Mouse (Mus musculus): ENCODE measurements around the gene Bola1. TPM values are rescaled to one million over a fixed set of nuclear protein-coding genes. Genes with fewer than 3 reads are reported as not detected.

Gene Bola1
- total RNA-seq (2017) = 34.6 and 41.7 TPM in 2 replicates

DNA sequence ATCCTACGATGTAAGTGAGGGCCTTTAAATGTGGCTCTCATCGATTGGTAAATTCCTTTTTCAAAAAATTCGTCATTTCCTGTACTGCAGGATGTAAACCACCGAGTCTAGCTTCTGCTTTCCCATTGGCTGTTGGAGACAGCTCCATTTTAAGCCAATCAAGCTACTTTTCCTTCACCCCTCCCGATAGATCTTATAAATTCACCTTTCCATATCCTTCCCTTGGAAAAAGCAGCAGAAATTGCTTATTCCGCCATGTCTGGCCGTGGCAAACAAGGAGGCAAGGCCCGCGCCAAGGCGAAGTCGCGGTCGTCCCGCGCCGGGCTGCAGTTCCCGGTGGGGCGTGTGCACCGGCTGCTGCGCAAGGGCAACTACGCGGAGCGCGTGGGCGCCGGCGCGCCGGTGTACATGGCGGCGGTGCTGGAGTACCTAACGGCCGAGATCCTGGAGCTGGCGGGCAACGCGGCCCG is at the start of gene Bola1, which contains the start of gene Hist2h2ab:
Bola1 (minus strand) TSS at position 49 of the 470 bp plus-strand sequence.
Hist2h2ab (plus strand) TSS at position 205 of the 470 bp plus-strand sequence.
- ATAC-seq (replicated peaks in 1 of 2; ENCODE audit: insufficient read depth in 1 of 2, low FRiP score in 2 of 2, low TSS enrichment in 1 of 2, low read depth in 1 of 2, poor library complexity in 2 of 2, severe bottlenecking in 2 of 2) = peak; percentile 57 to 68

DNA sequence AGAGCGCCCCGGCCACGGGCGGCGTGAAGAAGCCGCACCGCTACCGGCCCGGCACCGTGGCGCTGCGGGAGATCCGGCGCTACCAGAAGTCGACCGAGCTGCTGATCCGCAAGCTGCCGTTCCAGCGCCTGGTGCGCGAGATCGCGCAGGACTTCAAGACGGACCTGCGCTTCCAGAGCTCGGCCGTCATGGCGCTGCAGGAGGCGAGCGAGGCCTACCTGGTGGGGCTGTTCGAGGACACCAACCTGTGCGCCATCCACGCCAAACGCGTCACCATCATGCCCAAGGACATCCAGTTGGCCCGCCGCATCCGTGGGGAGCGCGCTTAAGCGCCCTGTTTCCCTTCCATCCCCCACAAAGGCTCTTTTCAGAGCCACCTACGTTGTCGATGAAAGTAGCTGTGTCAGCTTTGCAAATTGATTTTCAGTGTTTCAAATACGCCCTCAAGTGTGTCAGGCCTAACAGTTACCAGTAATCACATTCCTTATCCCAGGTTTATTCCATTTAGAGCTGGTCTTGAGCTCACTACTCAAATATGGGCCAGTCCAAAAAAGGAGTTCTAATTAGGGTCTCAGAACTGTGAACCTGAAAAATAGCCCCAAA is 49.4 kb upstream of the Bola1 start:
- peak in 1 of 2 experiments; percentile 15; a peak in 1 of 4 replicates for ATAC-seq (replicated peaks in 1 of 2; ENCODE audit: insufficient read depth in 1 of 2, low FRiP score in 2 of 2, low TSS enrichment in 1 of 2, low read depth in 1 of 2, poor library complexity in 2 of 2, severe bottlenecking in 2 of 2)

GRCm38 (mm10) chr3:96268051-96268775 is 48.7 kb upstream of the Bola1 start, which contains the start of gene Hist2h3b:
TSS of gene Hist2h3b (plus strand) at chr3:96268654.
- ATAC-seq (replicated peaks in 1 of 2; ENCODE audit: insufficient read depth in 1 of 2, low FRiP score in 2 of 2, low TSS enrichment in 1 of 2, low read depth in 1 of 2, poor library complexity in 2 of 2, severe bottlenecking in 2 of 2) = peak; percentile 44 to 47; a peak in 3 of 4 replicates

GRCm38 (mm10) chr3:96267541-96267940 is 48.0 kb upstream of the Bola1 start:
- ATAC-seq (replicated peaks in 1 of 2; ENCODE audit: insufficient read depth in 1 of 2, low FRiP score in 2 of 2, low TSS enrichment in 1 of 2, low read depth in 1 of 2, poor library complexity in 2 of 2, severe bottlenecking in 2 of 2) = no peak

DNA sequence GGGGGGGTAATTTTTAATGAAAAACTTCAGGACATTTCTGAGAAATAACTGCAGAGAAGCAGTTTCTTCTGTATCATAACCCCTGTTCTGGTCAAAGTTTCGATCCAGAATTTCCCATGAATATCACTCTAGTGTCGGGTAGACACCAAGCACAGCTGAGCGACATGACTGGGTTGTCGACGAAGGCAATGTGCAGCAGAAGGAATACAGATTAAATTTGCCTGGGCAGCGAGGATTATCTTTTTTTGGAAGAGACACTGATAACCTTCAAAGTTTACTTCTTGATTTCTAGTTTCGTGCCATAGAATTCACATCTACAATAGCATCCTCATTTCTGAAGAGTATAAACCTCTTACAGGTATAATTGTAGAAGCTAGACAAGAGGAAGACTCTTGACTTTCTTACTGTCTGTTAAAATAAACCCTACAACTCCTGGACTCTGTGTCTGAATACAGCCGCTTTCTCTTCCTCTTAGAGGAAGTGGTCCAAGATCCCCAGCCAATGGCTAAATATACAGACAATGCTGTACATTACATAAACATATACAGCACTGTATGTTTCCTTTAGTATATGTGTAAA is 46.7 kb upstream of the Bola1 start:
- ATAC-seq (replicated peaks in 1 of 2; ENCODE audit: insufficient read depth in 1 of 2, low FRiP score in 2 of 2, low TSS enrichment in 1 of 2, low read depth in 1 of 2, poor library complexity in 2 of 2, severe bottlenecking in 2 of 2) = no peak

DNA sequence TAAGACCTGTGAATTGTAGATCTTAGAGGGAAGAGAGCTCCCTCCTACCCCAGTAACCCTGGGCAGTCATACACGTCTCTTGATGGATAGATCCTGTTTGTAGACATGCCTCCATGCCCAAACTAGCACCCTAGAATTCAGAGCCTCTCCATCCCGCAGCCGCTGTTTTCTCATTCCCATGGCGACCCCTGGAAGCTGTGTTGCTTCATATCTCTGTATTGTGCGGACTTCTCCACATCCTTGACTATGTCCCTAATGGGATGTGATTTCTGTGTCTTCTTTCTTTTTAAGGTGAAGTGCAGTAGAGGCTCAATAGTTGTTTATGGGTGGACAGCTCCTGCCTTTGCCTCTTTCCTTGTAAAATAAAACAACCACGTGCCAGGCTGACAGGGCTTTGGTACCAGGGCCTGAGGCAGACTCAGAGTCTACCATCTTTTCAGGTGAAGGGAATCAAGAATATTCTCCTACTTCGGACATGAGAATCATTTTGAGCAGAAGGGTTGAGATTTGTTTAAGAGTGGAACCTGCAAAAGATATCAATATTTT is 45.0 kb upstream of the Bola1 start:
- no peak for ATAC-seq (replicated peaks in 1 of 2; ENCODE audit: insufficient read depth in 1 of 2, low FRiP score in 2 of 2, low TSS enrichment in 1 of 2, low read depth in 1 of 2, poor library complexity in 2 of 2, severe bottlenecking in 2 of 2)

DNA sequence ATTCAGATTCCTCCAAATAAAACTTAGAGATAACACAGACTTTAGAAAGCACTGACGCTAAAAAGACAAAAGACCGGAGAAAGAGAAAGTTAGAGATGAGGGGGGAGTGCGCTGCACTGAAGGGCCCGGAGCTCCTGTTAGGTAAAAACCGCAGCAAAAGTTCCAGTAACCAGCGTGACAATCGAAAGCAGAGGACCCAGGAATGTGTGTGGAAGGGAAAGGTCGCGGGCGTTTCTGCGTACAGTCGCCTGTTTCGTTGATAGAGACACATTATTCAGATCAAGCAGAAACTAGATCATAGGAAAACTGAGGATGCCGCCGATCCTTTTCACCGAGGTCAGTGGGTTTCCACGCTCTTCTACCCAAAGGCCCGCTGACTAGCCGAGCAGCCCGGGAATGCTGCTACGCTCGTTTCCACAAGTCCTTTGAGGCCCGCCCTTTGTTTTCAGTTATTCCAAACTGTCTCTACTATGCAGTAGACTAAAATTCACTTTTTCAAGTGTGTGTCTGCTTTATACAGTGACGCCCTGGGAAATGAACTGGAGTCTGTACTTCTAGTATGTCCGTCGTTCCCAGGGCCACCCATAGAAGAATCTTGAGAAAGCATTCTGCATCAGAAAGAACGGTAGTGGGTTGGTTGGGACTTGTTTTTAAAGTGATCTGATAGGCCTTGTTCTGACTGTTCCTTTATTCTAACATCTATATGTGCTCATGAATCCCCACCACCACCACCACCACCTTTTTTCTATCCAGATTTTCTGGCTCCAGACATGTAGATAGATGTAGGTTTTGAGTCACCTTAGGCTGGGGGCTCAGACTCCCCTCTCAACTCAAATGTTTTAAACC is 44.3 kb upstream of the Bola1 start:
- peak; percentile 19 to 27; a peak in 3 of 4 replicates for ATAC-seq (replicated peaks in 1 of 2; ENCODE audit: insufficient read depth in 1 of 2, low FRiP score in 2 of 2, low TSS enrichment in 1 of 2, low read depth in 1 of 2, poor library complexity in 2 of 2, severe bottlenecking in 2 of 2)

DNA sequence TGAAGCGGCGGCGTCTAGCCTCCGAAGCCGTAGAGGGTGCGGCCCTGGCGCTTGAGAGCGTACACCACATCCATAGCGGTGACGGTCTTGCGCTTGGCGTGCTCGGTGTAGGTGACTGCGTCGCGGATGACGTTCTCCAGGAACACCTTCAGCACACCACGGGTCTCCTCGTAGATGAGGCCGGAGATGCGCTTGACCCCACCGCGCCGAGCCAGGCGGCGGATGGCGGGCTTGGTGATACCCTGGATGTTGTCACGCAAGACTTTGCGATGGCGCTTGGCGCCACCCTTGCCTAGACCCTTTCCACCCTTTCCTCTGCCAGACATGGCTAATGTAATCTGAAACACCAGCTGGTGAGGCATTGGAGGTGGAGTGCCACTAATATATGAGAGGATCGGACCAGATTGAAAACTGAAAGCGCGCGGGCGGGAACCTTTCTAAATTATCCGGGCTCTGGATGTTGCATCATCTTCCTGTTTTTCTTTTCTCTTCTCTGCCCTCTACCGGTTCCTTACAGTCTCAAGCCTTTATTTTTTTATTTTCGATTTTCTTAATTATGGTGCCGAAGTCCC is 43.6 kb upstream of the Bola1 start, which contains the start of gene Hist2h4:
Hist2h4 (minus strand) TSS at position 333 of the 572 bp plus-strand sequence.
- peak; percentile 87 to 89 for ATAC-seq (replicated peaks in 1 of 2; ENCODE audit: insufficient read depth in 1 of 2, low FRiP score in 2 of 2, low TSS enrichment in 1 of 2, low read depth in 1 of 2, poor library complexity in 2 of 2, severe bottlenecking in 2 of 2)

GRCm38 (mm10) chr3:96262216-96262875 is 42.8 kb upstream of the Bola1 start:
- peak; percentile 61 to 70 for ATAC-seq (replicated peaks in 1 of 2; ENCODE audit: insufficient read depth in 1 of 2, low FRiP score in 2 of 2, low TSS enrichment in 1 of 2, low read depth in 1 of 2, poor library complexity in 2 of 2, severe bottlenecking in 2 of 2)

DNA sequence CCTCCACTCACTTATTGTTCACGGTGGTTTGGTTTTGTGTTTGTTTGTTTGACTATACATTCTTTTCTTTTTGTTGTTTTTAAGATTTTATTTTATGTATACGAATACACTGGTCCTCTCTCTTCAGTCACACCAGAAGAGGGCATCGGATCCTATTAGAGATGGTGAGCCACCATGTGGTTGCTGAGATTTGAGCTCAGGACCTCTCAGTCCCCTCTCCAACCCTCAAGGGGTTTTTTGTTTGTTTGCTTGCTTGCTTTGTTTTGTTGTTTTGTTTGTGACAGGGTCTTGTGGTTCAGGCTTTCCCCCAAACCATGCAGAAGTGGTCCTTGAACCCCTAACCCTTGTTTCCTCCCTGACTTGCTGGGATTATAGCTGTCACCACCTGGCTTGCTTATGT is 42.1 kb upstream of the Bola1 start:
- no peak for ATAC-seq (replicated peaks in 1 of 2; ENCODE audit: insufficient read depth in 1 of 2, low FRiP score in 2 of 2, low TSS enrichment in 1 of 2, low read depth in 1 of 2, poor library complexity in 2 of 2, severe bottlenecking in 2 of 2)

DNA sequence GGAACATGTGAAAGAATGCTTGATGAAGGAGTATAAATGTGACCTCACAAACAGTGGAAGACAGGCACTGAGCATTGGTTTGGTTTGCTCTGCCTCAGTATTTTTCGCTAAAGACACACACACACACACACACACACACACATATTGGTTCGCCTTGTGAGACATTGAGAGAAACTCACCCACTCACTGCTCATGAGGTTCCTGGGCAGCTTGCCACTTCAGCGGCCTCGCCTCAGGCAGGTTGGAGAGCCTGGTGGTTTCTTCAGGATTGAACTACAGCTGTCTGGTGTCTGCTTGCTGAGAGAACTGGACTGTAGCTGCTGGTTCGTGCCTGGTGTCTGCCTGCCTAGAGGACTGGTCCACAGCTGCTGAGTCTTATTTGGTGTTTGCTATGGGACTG is 40.7 kb upstream of the Bola1 start:
- ATAC-seq (replicated peaks in 1 of 2; ENCODE audit: insufficient read depth in 1 of 2, low FRiP score in 2 of 2, low TSS enrichment in 1 of 2, low read depth in 1 of 2, poor library complexity in 2 of 2, severe bottlenecking in 2 of 2) = no peak

- no peak for ATAC-seq (replicated peaks in 1 of 2; ENCODE audit: insufficient read depth in 1 of 2, low FRiP score in 2 of 2, low TSS enrichment in 1 of 2, low read depth in 1 of 2, poor library complexity in 2 of 2, severe bottlenecking in 2 of 2)
Measured at GRCm38 (mm10) chr3:96257190-96257589, 37.7 kb upstream of the Bola1 start.

- no peak for ATAC-seq (replicated peaks in 1 of 2; ENCODE audit: insufficient read depth in 1 of 2, low FRiP score in 2 of 2, low TSS enrichment in 1 of 2, low read depth in 1 of 2, poor library complexity in 2 of 2, severe bottlenecking in 2 of 2)
Measured at GRCm38 (mm10) chr3:96255926-96256593, 36.6 kb upstream of the Bola1 start.

GRCm38 (mm10) chr3:96254683-96255355 is 35.3 kb upstream of the Bola1 start:
- ATAC-seq (replicated peaks in 1 of 2; ENCODE audit: insufficient read depth in 1 of 2, low FRiP score in 2 of 2, low TSS enrichment in 1 of 2, low read depth in 1 of 2, poor library complexity in 2 of 2, severe bottlenecking in 2 of 2) = peak in 1 of 2 experiments; percentile 32; a peak in 1 of 4 replicates

GRCm38 (mm10) chr3:96251787-96252186 is 32.3 kb upstream of the Bola1 start:
- ATAC-seq (replicated peaks in 1 of 2; ENCODE audit: insufficient read depth in 1 of 2, low FRiP score in 2 of 2, low TSS enrichment in 1 of 2, low read depth in 1 of 2, poor library complexity in 2 of 2, severe bottlenecking in 2 of 2) = peak in 1 of 2 experiments; percentile 27; a peak in 1 of 4 replicates

All from hematopoietic stem cell, adult 5-6 weeks (primary cell).